Mouse (Mus musculus) intestine, postnatal 0 days (tissue): ENCODE measurements at regions not wholly inside any gene's neighbourhood (a gene's known extent, or its start where the extent isn't known, plus 50 kb on each side); places are given as distances from the start of the nearest gene placed in this dataset.
"Not testable (repeated sequence)": the region's sequence is repeated elsewhere in the genome, so short reads cannot be mapped to it uniquely, and the experiment has no call there.

Experiments used
- ATAC-seq: fragments of 200-750 bp; cut with Nextera tagmentation; 2 replicates; pipeline ENCODE4 v1.8.0; 2017; ENCODE audit warnings: mild to moderate bottlenecking, moderate TSS enrichment, moderate library complexity
- H3K27ac ChIP-seq: fragments of 300-500 bp; sonication (generic); 2 replicates; pipeline ENCODE4 v1.5.1; 2014; ENCODE audit warnings: mild to moderate bottlenecking, low read depth, low read length, moderate library complexity
- H3K27me3 ChIP-seq: fragments of 300-500 bp; sonication (generic); replicated peaks from 2 replicates; pipeline ENCODE4 v1.6.1; 2014; ENCODE audit warnings: low read length, mixed read lengths; ENCODE audit not compliant: control insufficient read depth, insufficient read depth
- H3K36me3 ChIP-seq: fragments of 300-500 bp; sonication (generic); 2 replicates; pipeline ENCODE4 v1.6.1; 2014; ENCODE audit warnings: mild to moderate bottlenecking, moderate library complexity; ENCODE audit not compliant: control insufficient read depth, insufficient read depth
- H3K4me1 ChIP-seq: fragments of 300-500 bp; sonication (generic); replicated peaks from 2 replicates; pipeline ENCODE4 v1.6.1; 2014; ENCODE audit warnings: antibody characterized with exemption, low read length, mixed read lengths; ENCODE audit not compliant: control insufficient read depth, insufficient read depth
- H3K4me2 ChIP-seq: fragments of 300-500 bp; sonication (generic); replicated peaks from 2 replicates; pipeline ENCODE4 v1.6.1; 2014; ENCODE audit warnings: low read depth, mild to moderate bottlenecking, moderate library complexity
- H3K4me3 ChIP-seq: fragments of 300-500 bp; sonication (generic); 2 replicates; pipeline ENCODE4 v1.5.1; 2014; ENCODE audit warnings: low read depth, low read length
- H3K9ac ChIP-seq: fragments of 300-500 bp; sonication (generic); 2 replicates; pipeline ENCODE4 v1.6.1; 2014; ENCODE audit warnings: mild to moderate bottlenecking, low read depth, low read length
- H3K9me3 ChIP-seq: fragments of 300-500 bp; sonication (generic); 2 replicates; pipeline ENCODE4 v1.6.1; 2016; ENCODE audit warnings: mixed run types; ENCODE audit not compliant: control insufficient read depth
- CTCF ChIP-seq: sonication (generic); IDR thresholded peaks from 2 replicates; pipeline ENCODE4 v1.5.1; 2016; ENCODE audit warnings: low read depth, mild to moderate bottlenecking, control low read depth, antibody characterized with exemption, moderate library complexity
- WGBS: fragments of 180-500 bp; shearing (Covaris S2); extraction: QIAGEN DNeasy Blood & Tissue Kit; methylation state at CpG from one replicate; pipeline ENCODE4 v1.1.7; 2014; 5-methylcytosine and 5-hydroxymethylcytosine counted together

GRCm38 (mm10) chr2:108816579-108816978 is 464.0 kb upstream of the Kif18a start:
- Histone ChIP-seq H3K27ac (no peak overlapping the region), H3K27me3 (no peaks in the 10 kb centered on the region), H3K4me2 (no peak overlapping the region), H3K4me3 (no peak overlapping the region), H3K36me3 (no peaks in the 10 kb centered on the region), H3K9me3 (no peaks in the 10 kb centered on the region), H3K9ac (no peak overlapping the region), H3K4me1 (no peaks in the 10 kb centered on the region)
- no peak for TF ChIP-seq CTCF
- ATAC-seq: no peak

GRCm38 (mm10) chr2:108824025-108824424 is 456.5 kb upstream of the Kif18a start:
- TF ChIP-seq CTCF: no peak
- Histone ChIP-seq H3K27ac (no peak overlapping the region), H3K9me3 (no peaks in the 10 kb centered on the region), H3K36me3 (no peaks in the 10 kb centered on the region), H3K9ac (no peak overlapping the region), H3K27me3 (no peaks in the 10 kb centered on the region), H3K4me1 (no peaks in the 10 kb centered on the region), H3K4me2 (no peak overlapping the region), H3K4me3 (no peak overlapping the region)
- no peak for ATAC-seq

GRCm38 (mm10) chr2:108825981-108826380 is 454.6 kb upstream of the Kif18a start:
- H3K9ac ChIP-seq: no peak overlapping the region

GRCm38 (mm10) chr2:108827106-108827838 is 453.3 kb upstream of the Kif18a start:
- no peaks in the 10 kb centered on the region for H3K9me3 ChIP-seq
- no peak overlapping the region for H3K9ac ChIP-seq
- H3K4me2 ChIP-seq: no peak overlapping the region
- no peaks in the 10 kb centered on the region for H3K27me3 ChIP-seq
- no peak for TF ChIP-seq CTCF
- WGBS: 14% methylated on average over 12 of the region's 12 CpGs
- no peaks in the 10 kb centered on the region for H3K4me1 ChIP-seq
- ATAC-seq: no peak
- no peak overlapping the region for H3K27ac ChIP-seq
- no peak overlapping the region for H3K4me3 ChIP-seq
- no peaks in the 10 kb centered on the region for H3K36me3 ChIP-seq

More at GRCm38 (mm10) chr2:108825981-108826380, 454.6 kb upstream of the Kif18a start:
- no peak for TF ChIP-seq CTCF
- Histone ChIP-seq H3K4me1 (no peaks in the 10 kb centered on the region), H3K27me3 (no peaks in the 10 kb centered on the region), H3K9me3 (no peaks in the 10 kb centered on the region), H3K4me3 (no peak overlapping the region), H3K4me2 (no peak overlapping the region), H3K27ac (no peak overlapping the region), H3K36me3 (no peaks in the 10 kb centered on the region)
- WGBS: 61% methylated on average over 5 of the region's 5 CpGs
- no peak for ATAC-seq

GRCm38 (mm10) chr2:108827974-108828700 is 452.4 kb upstream of the Kif18a start:
- no peaks in the 10 kb centered on the region for H3K4me1 ChIP-seq
- H3K36me3 ChIP-seq: no peaks in the 10 kb centered on the region
- WGBS: 66% methylated on average over 3 of the region's 3 CpGs
- no peak overlapping the region for H3K4me2 ChIP-seq
- no peaks in the 10 kb centered on the region for H3K27me3 ChIP-seq
- H3K9ac ChIP-seq: no peak overlapping the region
- no peak for ATAC-seq
- H3K9me3 ChIP-seq: no peaks in the 10 kb centered on the region
- H3K27ac ChIP-seq: no peak overlapping the region
- TF ChIP-seq CTCF: no peak
- no peak overlapping the region for H3K4me3 ChIP-seq

GRCm38 (mm10) chr2:108843855-108844254 is 436.7 kb upstream of the Kif18a start:
- H3K4me3 ChIP-seq, ATAC-seq, H3K27me3 ChIP-seq, H3K9ac ChIP-seq, H3K4me1 ChIP-seq, H3K4me2 ChIP-seq, H3K27ac ChIP-seq, H3K36me3 ChIP-seq, H3K9me3 ChIP-seq: not testable (repeated sequence)
- WGBS: 68% methylated on average over 2 of the region's 2 CpGs
